Mouse (Mus musculus): ENCODE results near the gene Spp2.

The Spp2 gene

GRCm38 (mm10) chr1:88468335-88468734 lies 61.6 kb downstream of the Spp2 start:
- DNase-seq = no peak

GRCm38 (mm10) chr1:88469746-88470145 lies 63.0 kb downstream of the Spp2 start:
- no peak for DNase-seq

GRCm38 (mm10) chr1:88472258-88472657 lies 65.5 kb downstream of the Spp2 start:
- no peak for DNase-seq

GRCm38 (mm10) chr1:88473899-88474298 lies 67.1 kb downstream of the Spp2 start:
- no peak for DNase-seq

GRCm38 (mm10) chr1:88474598-88474997 lies 67.8 kb downstream of the Spp2 start:
- DNase-seq = no peak

GRCm38 (mm10) chr1:88475502-88475953 lies 68.8 kb downstream of the Spp2 start:
- no peak for DNase-seq
